In the genomic region with DNA sequence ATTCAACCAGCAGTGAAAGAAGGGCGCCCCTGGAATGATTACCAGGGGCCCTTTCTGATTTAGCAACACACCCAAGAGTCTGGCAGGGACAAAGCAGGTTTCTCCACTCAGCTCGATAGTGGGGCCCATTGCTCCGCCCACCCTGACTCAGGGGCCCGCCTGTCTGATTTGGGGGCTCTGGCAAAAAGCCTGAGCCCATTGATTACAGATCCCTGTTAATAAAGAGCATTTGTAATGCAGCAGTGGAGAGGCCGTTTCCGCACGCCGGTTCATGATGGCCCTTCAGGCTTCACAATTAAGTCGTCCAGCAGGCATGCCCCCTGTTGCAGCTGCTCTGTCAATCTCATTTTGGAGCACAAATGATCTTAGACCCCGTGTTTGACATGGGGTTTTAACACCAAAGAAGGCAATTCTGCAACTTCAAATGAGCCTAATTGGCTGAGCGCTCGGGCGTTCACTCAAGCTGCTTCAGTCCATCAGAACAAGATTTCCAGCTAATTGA, we compare ENCODE assay signal across 10 mouse cellular contexts.
DNase-seq lines count a peak whose midpoint lies in the region; ATAC-seq lines count a peak whose summit lies in the region.
"Had no signal": no experiment of that assay in that cellular context is flagged by ENCODE, and none has a peak within 500 bp of the region (broad histone marks: within the 10 kb centered on the region; RNA-seq: fewer than 3 reads in every experiment).

No protein-coding gene starts in this region.

- no peaks in the 10 kb centered on the region for H3K9me3 ChIP-seq in kidney, embryonic 16.5 days (ENCODE audit: low read length)
- no peaks in the 10 kb centered on the region for H3K9me3 ChIP-seq in embryonic facial prominence, embryonic 13.5 days
- no peaks in the 10 kb centered on the region for H3K9me3 ChIP-seq in neural tube, embryonic 14.5 days (ENCODE audit: control insufficient read depth, low read length)
- H3K9me3 ChIP-seq: G1E had no signal

- H3K4me2 ChIP-seq in kidney, embryonic 16.5 days (replicated peaks; ENCODE audit: low read depth, low read length): peak overlapping the region; percentile 44
- H3K4me2 ChIP-seq in embryonic facial prominence, embryonic 13.5 days: peak overlapping the region; percentile 54
- peak overlapping the region; percentile 48 for H3K4me2 ChIP-seq in neural tube, embryonic 14.5 days (ENCODE audit: low read depth, low read length)

- H3K27me3 ChIP-seq in kidney, embryonic 16.5 days (ENCODE audit: insufficient read depth, low read length): no peaks in the 10 kb centered on the region
- no peaks in the 10 kb centered on the region for H3K27me3 ChIP-seq in embryonic facial prominence, embryonic 13.5 days
- H3K27me3 ChIP-seq in neural tube, embryonic 14.5 days (ENCODE audit: control insufficient read depth, insufficient read depth, low read length): no peaks in the 10 kb centered on the region

- H3K9ac ChIP-seq in kidney, embryonic 16.5 days (replicated peaks; ENCODE audit: low read length): 0 out of 2 replicates have a peak overlapping the region, but pooled peaks have one; percentile 38
- 0 out of 2 replicates have a peak overlapping the region, but pooled peaks have one; percentile 7 for H3K9ac ChIP-seq in embryonic facial prominence, embryonic 13.5 days
- no peak overlapping the region for H3K9ac ChIP-seq in neural tube, embryonic 14.5 days (replicated peaks; ENCODE audit: low read depth, low read length)
- H3K9ac ChIP-seq: liver, embryonic 14.5 days had no signal

- peak; percentile 65; the same call in 1 of the 2 replicates for ATAC-seq in kidney, embryonic 16.5 days (ENCODE audit: low FRiP score, low TSS enrichment)
- ATAC-seq in embryonic facial prominence, embryonic 13.5 days (ENCODE audit: insufficient number of reproducible peaks, insufficient read depth, low FRiP score, low TSS enrichment, low read depth): no peak
- peak; percentile 90 for ATAC-seq in neural tube, embryonic 14.5 days (ENCODE audit: low read depth)

- H3K4me3 ChIP-seq in kidney, embryonic 16.5 days (ENCODE audit: low read length): 0 out of 2 replicates have a peak overlapping the region, but pooled peaks have one; percentile 0
- H3K4me3 ChIP-seq in embryonic facial prominence, embryonic 13.5 days: peak overlapping the region; percentile 24
- peak overlapping the region; percentile 22; the same call in 1 of the 2 replicates for H3K4me3 ChIP-seq in neural tube, embryonic 14.5 days (ENCODE audit: low read depth, low read length)

- no peak for DNase-seq in kidney, adult 11 months
- peak; percentile 46 for DNase-seq in hindlimb bud, embryonic 11.5 days (ENCODE audit: extremely low spot score, low read depth, low spot score)
- DNase-seq in gastrocnemius, adult 18-20 months (ENCODE audit: low spot score): no peak
- DNase-seq in cerebellum, adult 9-11 months: no peak
- no peak for DNase-seq in c-Kit-positive CD71-positive TER-119-positive erythroid progenitor cells, embryonic 14.5 days (ENCODE audit: low spot score)

- H3K36me3 ChIP-seq in kidney, embryonic 16.5 days (ENCODE audit: insufficient read depth, low read length): no peaks in the 10 kb centered on the region
- H3K36me3 ChIP-seq in embryonic facial prominence, embryonic 13.5 days: no peaks in the 10 kb centered on the region
- no peaks in the 10 kb centered on the region for H3K36me3 ChIP-seq in neural tube, embryonic 14.5 days (ENCODE audit: control insufficient read depth, insufficient read depth, low read length)
- H3K36me3 ChIP-seq: G1E had no signal

- H3K27ac ChIP-seq in kidney, embryonic 16.5 days (ENCODE audit: low read length): no peak overlapping the region
- no peak overlapping the region for H3K27ac ChIP-seq in embryonic facial prominence, embryonic 13.5 days
- no peak overlapping the region for H3K27ac ChIP-seq in neural tube, embryonic 14.5 days (ENCODE audit: low read depth, low read length)
- H3K27ac ChIP-seq: liver, embryonic 14.5 days had no signal

- H3K4me1 ChIP-seq in kidney, embryonic 16.5 days (ENCODE audit: insufficient read depth, low read length): peaks cover 8% of the 10 kb centered on the region; the same call in 1 of the 2 replicates
- peaks cover 4% of the 10 kb centered on the region; the same call in 1 of the 2 replicates for H3K4me1 ChIP-seq in embryonic facial prominence, embryonic 13.5 days
- H3K4me1 ChIP-seq in neural tube, embryonic 14.5 days (ENCODE audit: control insufficient read depth, insufficient read depth, low read length): no peaks in the 10 kb centered on the region

- WGBS in kidney, embryonic 16.5 days: 16% methylated on average over 13 of the region's 13 CpGs
- 6% methylated on average over 13 of the region's 13 CpGs for WGBS in embryonic facial prominence, embryonic 13.5 days
- 12% methylated on average over 13 of the region's 13 CpGs for WGBS in neural tube, embryonic 14.5 days
